In the genomic region with DNA sequence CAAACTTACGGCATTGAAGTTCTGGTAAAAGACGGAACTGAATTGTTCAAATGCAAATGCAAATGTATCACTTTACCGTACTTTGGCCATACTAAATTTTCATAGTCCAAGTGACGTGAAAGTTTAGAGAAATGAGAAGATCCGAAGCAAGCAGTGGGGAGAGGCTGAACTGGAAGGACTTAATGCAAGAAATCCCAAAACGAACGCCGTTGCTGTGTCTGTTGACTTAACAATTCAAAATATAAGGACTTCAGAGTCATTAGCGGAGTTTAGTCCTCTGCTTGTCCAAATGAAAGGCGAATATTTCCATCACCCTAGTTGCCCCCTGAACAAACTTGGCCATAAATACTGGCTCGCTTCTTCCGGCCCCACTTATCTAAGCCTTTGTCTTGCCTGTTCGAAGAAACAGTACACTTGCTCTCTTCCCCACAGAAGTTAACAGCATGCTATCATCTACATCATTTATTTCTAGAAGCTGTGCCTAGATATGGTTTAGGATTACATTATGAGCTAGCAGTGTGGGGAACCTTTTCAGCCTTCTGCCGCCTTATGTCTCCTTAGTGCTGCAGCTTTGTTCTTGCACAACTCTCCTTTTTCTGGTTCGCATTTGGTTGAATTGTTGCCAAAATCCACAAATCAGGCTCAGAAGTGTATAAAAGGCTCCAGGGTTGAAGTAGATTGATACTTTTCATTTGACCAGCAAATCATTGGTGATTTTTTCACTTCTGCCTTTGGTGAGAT, we compare ENCODE assay signal across 8 mouse cellular contexts. TPM values are rescaled to one million over a fixed set of nuclear protein-coding genes. Genes with fewer than 3 reads are reported as not detected.
DNase-seq lines count a peak whose midpoint lies in the region; ATAC-seq and TF ChIP-seq lines count a peak whose summit lies in the region.

No protein-coding gene starts in this region.

- H3K9me3 ChIP-seq in heart, embryonic 16.5 days (replicated peaks; ENCODE audit: control insufficient read depth, low read length), result no peaks in the 10 kb centered on the region
- H3K9me3 ChIP-seq in neural tube, embryonic 13.5 days, result no peaks in the 10 kb centered on the region

- no peaks in the 10 kb centered on the region for H3K36me3 ChIP-seq in heart, embryonic 16.5 days (ENCODE audit: control insufficient read depth, insufficient read depth)
- no peaks in the 10 kb centered on the region for H3K36me3 ChIP-seq in liver, adult 2 months (ENCODE audit: control insufficient read depth, insufficient read depth, low read length)
- H3K36me3 ChIP-seq in neural tube, embryonic 13.5 days, result no peaks in the 10 kb centered on the region

- peak overlapping the region; percentile 90 for H3K4me2 ChIP-seq in heart, embryonic 16.5 days (ENCODE audit: low read depth, low read length)
- H3K4me2 ChIP-seq in neural tube, embryonic 13.5 days, result peak overlapping the region; percentile 72

- no peaks in the 10 kb centered on the region for H3K27me3 ChIP-seq in heart, embryonic 16.5 days (ENCODE audit: control insufficient read depth, insufficient read depth, low read length)
- no peaks in the 10 kb centered on the region for H3K27me3 ChIP-seq in liver, adult 2 months (ENCODE audit: control insufficient read depth, insufficient read depth, low read length)
- no peaks in the 10 kb centered on the region for H3K27me3 ChIP-seq in neural tube, embryonic 13.5 days

- peak overlapping the region; percentile 79 for H3K9ac ChIP-seq in heart, embryonic 16.5 days (ENCODE audit: low read length)
- H3K9ac ChIP-seq in liver, adult 2 months (ENCODE audit: low read depth, low read length), result peak overlapping the region; percentile 84
- H3K9ac ChIP-seq in neural tube, embryonic 13.5 days, result peak overlapping the region; percentile 79

- no peak for TF ChIP-seq POLR2A in liver, adult 2 months (IDR thresholded peaks at IDR 0.05; ENCODE audit: extremely low read depth, insufficient read depth, low read length)

- H3K27ac ChIP-seq in heart, embryonic 16.5 days (ENCODE audit: low read length), result peak overlapping the region; percentile 97
- peak overlapping the region; percentile 73 for H3K27ac ChIP-seq in liver, adult 2 months (replicated peaks; ENCODE audit: insufficient read depth, low read depth, low read length)
- H3K27ac ChIP-seq in neural tube, embryonic 13.5 days (replicated peaks), result peak overlapping the region; percentile 96

- peaks cover 16% of the 10 kb centered on the region for H3K4me1 ChIP-seq in heart, embryonic 16.5 days (ENCODE audit: control insufficient read depth, insufficient read depth, low read length)
- H3K4me1 ChIP-seq in liver, adult 2 months (ENCODE audit: control insufficient read depth, insufficient read depth, low read length), result peaks cover 15% of the 10 kb centered on the region; the same call in 1 of the 2 replicates
- H3K4me1 ChIP-seq in neural tube, embryonic 13.5 days (replicated peaks), result peaks cover 27% of the 10 kb centered on the region

- H3K79me2 ChIP-seq in liver, adult 2 months (ENCODE audit: control insufficient read depth, insufficient read depth, low read length), result peaks cover 7% of the 10 kb centered on the region; the same call in 1 of the 2 replicates

- 11% methylated on average over 15 of the region's 15 CpGs for WGBS in heart, embryonic 16.5 days
- WGBS in liver, adult 2 months, result under 1% methylated on average over 15 of the region's 15 CpGs
- 6% methylated on average over 15 of the region's 15 CpGs for WGBS in neural tube, embryonic 13.5 days

- peak overlapping the region; percentile 61 for H3K4me3 ChIP-seq in heart, embryonic 16.5 days (ENCODE audit: low read length)
- H3K4me3 ChIP-seq in liver, adult 2 months (ENCODE audit: insufficient read depth, low read depth, low read length), result peak overlapping the region; percentile 80
- peak overlapping the region; percentile 50 for H3K4me3 ChIP-seq in neural tube, embryonic 13.5 days

- no peak for TF ChIP-seq CTCF in liver, adult 2 months (IDR thresholded peaks at IDR 0.05; ENCODE audit: low read depth, low read length)

- ATAC-seq in heart, embryonic 16.5 days (replicated peaks; ENCODE audit: extremely low read depth, insufficient read depth, low FRiP score), result no peak
- no peak for ATAC-seq in neural tube, embryonic 13.5 days (ENCODE audit: low read depth)

- peak; percentile 37 for DNase-seq in spleen, adult 12 weeks (ENCODE audit: low spot score)
- no peak for DNase-seq in spleen, postnatal 14 days (ENCODE audit: low spot score in 2 of 2)
- DNase-seq in embryo, embryonic 10.5 days (ENCODE audit: low spot score), result peak; percentile 75
- DNase-seq in liver, adult 2 months (ENCODE audit: extremely low read depth, low read depth, low spot score), result peak; percentile 88
- no peak for DNase-seq in cerebellum, adult 11 months
- DNase-seq in right cerebral cortex, postnatal 4 days, result no peak

RNA-seq across cellular contexts. Expression of a gene that starts 1.3 kb away (rescaled TPM):
- 49.7 and 53.7 TPM in 2 replicates for polyA plus RNA-seq in heart, embryonic 16.5 days (2015; fragmentation: Nextera tagmentation; extraction: Ambion mirVana)
- total RNA-seq in liver, adult 2 months (2014; rRNA removed), result 228 and 265 TPM in 2 replicates
- 312 and 443 TPM in 2 replicates for polyA plus RNA-seq in liver, adult 2 months (2012; rRNA removed)
- polyA plus RNA-seq in neural tube, embryonic 13.5 days (2015; fragmentation: Nextera tagmentation; extraction: Ambion mirVana), result 25.7 and 28.2 TPM in 2 replicates

RNA-seq across cellular contexts. Expression of a gene that starts 1.5 kb away (rescaled TPM):
- polyA plus RNA-seq in heart, embryonic 16.5 days (2015; fragmentation: Nextera tagmentation; extraction: Ambion mirVana), result 0.52 and 0.75 TPM in 2 replicates
- 4.9 and 6.2 TPM in 2 replicates for total RNA-seq in liver, adult 2 months (2014; rRNA removed)
- 0.12 and 0.22 TPM in 2 replicates for polyA plus RNA-seq in liver, adult 2 months (2012; rRNA removed)
- 0.40 and 0.66 TPM in 2 replicates for polyA plus RNA-seq in neural tube, embryonic 13.5 days (2015; fragmentation: Nextera tagmentation; extraction: Ambion mirVana)

RNA-seq across cellular contexts. Expression of a gene that starts 10.3 kb away (rescaled TPM):
- not detected in 2 replicates for polyA plus RNA-seq in heart, embryonic 16.5 days (2015; fragmentation: Nextera tagmentation; extraction: Ambion mirVana)
- not detected in 2 replicates for total RNA-seq in liver, adult 2 months (2014; rRNA removed)
- polyA plus RNA-seq in liver, adult 2 months (2012; rRNA removed), result not detected in 2 replicates
- not detected in 2 replicates for polyA plus RNA-seq in neural tube, embryonic 13.5 days (2015; fragmentation: Nextera tagmentation; extraction: Ambion mirVana)

RNA-seq across cellular contexts. Expression of a gene that starts 13.0 kb away (rescaled TPM):
- polyA plus RNA-seq in heart, embryonic 16.5 days (2015; fragmentation: Nextera tagmentation; extraction: Ambion mirVana), result 1.9 and 2.8 TPM in 2 replicates
- 190 and 256 TPM in 2 replicates for total RNA-seq in liver, adult 2 months (2014; rRNA removed)
- polyA plus RNA-seq in liver, adult 2 months (2012; rRNA removed), result 0.95 and 3.1 TPM in 2 replicates
- polyA plus RNA-seq in neural tube, embryonic 13.5 days (2015; fragmentation: Nextera tagmentation; extraction: Ambion mirVana), result 2.3 and 2.5 TPM in 2 replicates

RNA-seq across cellular contexts. Expression of a gene that starts 25.4 kb away (rescaled TPM):
- polyA plus RNA-seq in heart, embryonic 16.5 days (2015; fragmentation: Nextera tagmentation; extraction: Ambion mirVana), result 11.7 and 14.9 TPM in 2 replicates
- total RNA-seq in liver, adult 2 months (2014; rRNA removed), result 30.4 and 35.3 TPM in 2 replicates
- polyA plus RNA-seq in liver, adult 2 months (2012; rRNA removed), result 32.6 and 40.9 TPM in 2 replicates
- polyA plus RNA-seq in neural tube, embryonic 13.5 days (2015; fragmentation: Nextera tagmentation; extraction: Ambion mirVana), result 3.7 and 4.0 TPM in 2 replicates

Comparison
In these comparisons a context has a peak if more than half of its experiments do, and no peak if none do; other contexts are left out.
1. DNase-seq: peak in spleen, adult 12 weeks (single experiment), embryo, embryonic 10.5 days (single experiment) and liver, adult 2 months (single experiment); none in spleen, postnatal 14 days (0 of 2), cerebellum, adult 11 months (single experiment) and right cerebral cortex, postnatal 4 days (single experiment).
2. Peak in every context shown above with its lines, with median percentiles within 50 percentile points of each other: H3K27ac ChIP-seq, H3K4me3 ChIP-seq and H3K9ac ChIP-seq.